Mouse (Mus musculus): ENCODE measurements around the gene Fgfbp1.

Gene Fgfbp1

DNA sequence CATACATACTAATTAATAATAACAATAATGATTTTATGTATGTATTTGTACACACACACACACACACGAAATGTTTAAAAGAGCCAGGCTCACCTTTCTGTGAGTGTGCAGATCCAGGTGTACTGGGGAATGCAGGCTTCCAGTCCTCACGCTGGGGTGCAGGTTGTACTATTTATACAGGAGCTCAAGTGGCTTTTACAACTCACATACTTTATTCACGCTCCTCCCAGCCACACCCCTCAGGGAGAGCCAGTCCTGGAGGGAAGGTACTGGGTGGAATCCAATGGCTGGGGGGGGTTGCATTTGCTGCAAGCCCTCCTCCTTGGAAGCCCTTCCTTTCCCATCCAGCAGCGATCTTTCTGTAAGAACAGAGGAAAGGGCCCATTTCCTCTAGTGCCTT, at the start of gene Fgfbp1:
Gene Fgfbp1 (minus strand): TSS at position 160 of the 400 bp plus-strand sequence.
- WGBS: 66% methylated on average over 4 of the region's 4 CpGs

DNA sequence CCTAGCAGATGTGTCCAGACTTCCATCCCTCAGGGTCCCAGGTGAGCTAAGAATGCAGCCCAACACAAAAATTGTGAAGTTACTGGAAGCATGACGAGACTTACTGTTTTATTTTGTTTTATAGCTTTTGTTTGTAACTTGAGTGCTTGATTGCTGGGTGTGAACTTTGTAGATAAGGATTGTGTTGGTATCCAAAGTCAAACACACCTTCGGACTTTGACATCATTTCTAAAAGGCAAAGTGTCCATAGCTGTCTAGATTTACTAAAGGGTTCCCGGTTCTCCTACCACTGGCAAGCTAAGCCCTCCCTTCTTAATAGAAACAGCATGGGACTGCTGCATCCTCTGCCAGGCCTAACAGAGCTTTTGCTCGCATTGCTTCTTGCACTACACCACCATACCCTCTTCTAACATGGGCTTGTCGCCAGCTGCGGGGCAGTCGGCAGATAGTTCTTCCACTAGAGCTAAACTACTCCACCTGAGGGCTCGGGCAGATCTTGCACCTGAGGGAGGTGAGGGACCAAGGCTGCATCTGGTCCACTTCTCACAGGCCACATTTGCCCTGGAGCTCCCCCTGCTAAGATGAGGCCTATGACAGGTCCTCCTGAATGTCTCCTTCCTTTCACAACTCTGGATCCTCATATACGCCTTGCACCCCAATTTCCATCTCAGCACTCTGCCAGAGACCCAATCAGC, 16.9 kb upstream of the Fgfbp1 start:
- 97% methylated on average over 9 of the region's 9 CpGs for WGBS

DNA sequence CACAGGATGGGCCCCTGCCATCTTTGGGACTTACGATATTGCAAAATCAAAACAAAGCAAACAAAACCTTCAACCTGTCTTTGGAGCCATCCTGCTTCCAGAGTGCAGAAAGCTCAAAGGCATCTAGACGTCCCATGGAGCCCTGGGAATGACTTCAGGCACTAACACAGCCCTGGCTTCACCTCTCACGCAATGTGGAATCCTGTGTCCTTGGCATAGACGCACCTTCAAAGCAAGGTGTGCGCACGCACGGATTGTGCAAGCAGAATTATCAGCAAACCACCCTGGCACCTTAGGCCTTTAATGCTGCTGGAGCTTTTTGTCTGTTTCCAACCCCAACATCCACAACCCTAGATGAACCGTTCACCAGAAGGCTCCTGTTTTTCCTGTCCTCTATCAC, 16.0 kb upstream of the Fgfbp1 start:
- 94% methylated on average over 8 of the region's 8 CpGs for WGBS

DNA sequence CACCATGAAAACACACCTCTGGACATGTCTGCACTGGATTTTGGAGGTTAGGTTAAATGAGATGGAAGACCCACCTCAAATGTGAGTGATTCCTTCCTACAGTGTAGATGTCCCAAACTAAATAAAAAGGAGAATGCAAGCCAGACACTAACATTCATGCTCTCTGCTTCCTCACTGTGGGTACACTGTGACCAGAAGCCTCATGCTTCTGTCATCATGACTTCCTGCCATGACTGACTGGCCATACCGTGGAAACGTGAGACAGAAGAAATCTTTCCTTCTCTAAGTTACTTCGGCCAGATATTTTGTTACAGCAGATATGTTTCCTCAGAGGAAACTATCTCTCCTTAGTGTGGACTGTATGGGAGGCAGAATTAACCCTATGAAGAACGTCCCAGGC, 14.6 kb upstream of the Fgfbp1 start:
- WGBS: 81% methylated on average over 4 of the region's 4 CpGs

DNA sequence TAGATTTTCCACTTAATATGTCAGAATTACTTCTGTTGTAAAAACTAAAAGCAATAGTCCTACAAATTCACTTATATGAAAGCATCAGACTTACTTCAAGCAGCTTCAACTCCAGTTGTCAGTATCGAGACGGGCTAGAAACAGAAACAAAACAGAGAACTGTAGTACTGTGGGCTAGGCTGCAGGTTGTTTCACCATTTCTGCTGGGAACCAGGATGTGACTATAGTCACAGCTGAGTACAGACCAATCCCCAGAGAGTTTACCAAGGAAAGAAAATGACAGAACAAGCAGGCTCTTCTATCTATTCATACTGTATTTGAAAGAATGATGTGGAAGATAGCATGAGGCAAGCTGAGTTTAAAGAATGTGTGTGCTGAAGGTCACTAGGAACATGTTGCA, 13.4 kb upstream of the Fgfbp1 start:
- WGBS: 88% methylated on average over 2 of the region's 2 CpGs

DNA sequence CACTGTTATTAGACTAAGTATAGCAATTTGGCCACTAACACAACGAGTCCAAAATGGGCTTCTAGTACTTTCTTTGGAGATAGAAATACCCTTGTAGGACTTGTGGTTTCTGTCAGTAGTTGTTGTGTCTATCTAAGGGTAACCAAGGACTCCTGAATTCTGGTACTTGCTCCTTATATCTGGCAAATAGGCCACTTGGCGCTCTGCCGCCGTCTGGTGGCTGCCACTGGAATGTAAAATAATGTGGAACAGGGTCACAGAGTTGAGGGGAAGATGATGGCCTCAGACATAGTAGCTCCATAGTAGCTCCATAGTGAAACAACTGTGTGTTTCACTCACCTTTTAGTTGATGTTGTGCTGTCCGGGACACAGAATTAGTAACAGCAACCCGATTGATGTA, 8.7 kb upstream of the Fgfbp1 start:
- WGBS: 56% methylated on average over 6 of the region's 6 CpGs

DNA sequence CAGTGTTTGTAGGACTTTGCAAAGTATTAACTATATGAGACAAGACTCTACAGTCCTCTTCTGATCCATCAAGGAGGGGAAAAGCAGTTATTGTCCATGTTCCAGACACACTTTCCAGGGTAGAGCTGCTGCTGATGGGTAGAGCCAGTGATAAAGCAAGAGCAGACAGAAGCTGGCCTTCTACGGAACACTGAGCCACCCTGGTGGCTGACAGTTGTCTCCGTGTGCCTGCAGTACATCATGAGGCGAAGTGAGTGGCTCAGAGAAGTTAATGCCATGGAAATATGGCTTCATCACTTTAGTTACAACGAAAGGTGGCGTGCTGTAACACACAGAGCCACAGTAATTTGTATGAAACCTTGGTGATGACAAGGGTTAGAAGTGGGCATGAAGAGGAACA, 7.4 kb upstream of the Fgfbp1 start:
- 83% methylated on average over 5 of the region's 5 CpGs for WGBS

DNA sequence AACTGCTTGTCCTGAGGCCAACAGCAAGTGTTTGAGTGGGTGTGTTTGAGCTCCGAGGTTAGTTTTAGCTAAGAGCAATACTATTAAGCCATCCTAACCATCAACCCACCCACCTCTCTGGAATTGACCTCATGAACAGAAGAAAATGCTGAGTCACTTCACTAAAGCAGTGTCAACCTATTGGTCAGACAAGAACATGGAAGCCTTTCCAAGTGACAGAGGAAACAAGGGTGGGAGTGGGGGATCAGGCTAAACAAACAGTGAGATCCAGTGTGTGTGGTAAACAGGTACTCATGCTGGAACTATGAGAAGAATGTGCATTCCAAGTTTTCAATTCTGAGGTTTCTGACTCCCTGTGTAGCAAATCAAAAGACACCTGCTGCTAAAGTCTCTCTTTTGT, 1.3 kb upstream of the Fgfbp1 start:
- 33% methylated on average over 1 of the region's 1 CpGs for WGBS

DNA sequence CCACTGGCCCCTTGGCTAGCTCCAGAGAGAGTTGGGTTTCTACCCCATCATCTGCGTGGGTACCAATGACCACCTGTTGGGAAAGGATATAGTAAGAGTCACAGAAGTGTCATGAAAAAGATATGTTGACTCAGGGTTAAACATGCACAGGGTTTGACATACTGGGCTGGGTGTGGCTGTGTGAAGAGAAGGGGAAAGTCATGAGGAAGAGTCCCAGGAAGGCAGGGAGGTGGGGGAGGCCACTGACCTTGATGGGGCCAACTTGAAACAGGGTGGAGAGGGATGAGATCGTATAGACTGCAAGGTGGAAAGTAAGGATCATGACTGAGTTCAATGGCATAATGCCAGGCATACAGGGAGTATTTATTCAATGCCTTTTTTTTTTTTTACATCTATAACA, 1.2 kb downstream of the Fgfbp1 start:
- 82% methylated on average over 2 of the region's 2 CpGs for WGBS

DNA sequence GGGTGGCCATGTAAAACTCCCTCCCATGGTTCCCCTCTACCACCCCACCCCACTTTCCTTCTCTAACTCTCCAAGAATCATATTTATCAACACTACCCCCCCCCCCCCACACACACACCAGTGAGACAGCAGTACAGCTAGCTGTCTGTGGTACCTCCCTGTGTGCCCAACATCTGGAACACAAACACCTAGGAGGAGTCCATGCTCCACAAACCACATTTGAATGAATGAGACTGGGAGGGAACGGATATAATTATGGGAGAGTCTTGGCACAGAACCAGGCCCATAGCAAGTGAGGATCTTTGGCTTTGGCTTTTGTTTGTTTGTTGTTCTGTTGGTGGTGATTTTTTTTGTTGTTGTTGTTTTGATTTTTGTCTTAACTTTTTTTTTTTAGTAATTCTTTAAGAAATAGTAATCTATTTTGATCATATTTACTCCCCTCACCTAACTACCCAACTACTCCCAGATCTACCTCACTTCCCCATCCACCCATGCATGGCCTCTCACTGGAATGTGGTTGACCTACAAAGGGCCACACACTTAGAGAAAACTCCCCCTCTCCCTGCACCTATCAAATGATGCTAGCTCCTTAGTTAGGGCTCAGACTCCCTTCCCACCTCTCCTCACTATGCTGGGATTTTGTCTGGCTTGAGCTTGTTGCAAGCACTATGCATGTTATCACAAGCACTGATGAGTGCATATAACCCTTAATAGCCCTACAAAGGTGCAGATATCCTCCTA, 4.6 kb downstream of the Fgfbp1 start:
- 74% methylated on average over 1 of the region's 1 CpGs for WGBS

DNA sequence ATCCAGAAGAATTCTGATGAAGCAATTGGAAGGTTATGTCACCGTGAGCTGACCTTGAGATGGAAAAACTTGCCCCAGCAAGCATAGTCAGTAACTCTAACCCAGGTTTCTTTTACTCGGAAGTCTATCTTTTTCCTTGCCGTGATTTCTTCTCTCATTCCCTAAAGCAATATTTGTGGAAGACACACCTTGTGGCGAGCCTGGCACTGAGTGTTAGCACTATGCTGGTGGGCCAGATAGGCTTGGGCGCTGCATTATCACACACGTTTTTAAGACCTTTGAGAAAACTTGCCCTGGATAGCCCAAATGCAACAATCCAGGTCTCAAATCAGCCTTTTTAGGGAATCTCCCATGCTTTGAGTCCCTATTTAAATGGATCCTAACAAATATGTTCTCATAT, 7.4 kb downstream of the Fgfbp1 start:
- 93% methylated on average over 6 of the region's 6 CpGs for WGBS

DNA sequence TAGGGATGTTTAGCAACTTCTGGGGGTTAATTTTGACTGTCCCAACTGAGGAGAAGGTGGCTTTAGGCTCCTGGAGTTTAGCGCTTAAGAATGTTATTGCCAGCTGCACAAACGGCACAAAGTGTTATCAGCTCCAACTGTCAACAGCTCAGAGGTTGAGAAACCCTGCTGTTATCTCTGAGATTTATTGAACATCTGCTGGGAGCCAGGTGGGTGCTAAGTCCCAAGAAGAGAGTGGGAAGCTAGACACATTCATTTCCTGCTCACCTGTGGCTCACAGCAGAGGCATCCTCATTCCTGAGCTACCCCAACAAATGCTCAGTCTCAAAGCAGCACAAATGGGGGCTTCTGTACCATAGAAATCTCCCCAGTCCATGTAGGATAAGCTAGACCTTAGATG, 10.4 kb downstream of the Fgfbp1 start:
- 77% methylated on average over 2 of the region's 2 CpGs for WGBS

DNA sequence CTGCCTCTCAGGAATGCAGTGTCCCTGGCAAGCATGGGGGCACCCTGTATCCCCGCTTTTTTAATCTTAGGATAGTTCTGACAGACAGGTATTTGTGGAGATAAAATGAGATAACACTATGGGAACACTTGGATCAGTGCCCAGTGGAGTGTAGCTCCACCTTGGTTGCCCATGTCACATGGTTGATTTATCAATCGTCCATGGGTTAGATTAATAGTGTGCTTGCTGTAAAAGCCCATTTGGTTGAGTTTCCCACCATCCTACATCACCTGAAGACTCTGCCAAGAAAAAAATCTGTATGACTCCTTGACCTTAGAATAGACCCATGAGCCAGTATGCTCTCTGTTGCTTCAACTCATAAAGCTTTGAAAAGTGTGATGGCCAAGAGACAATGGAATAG, 11.0 kb downstream of the Fgfbp1 start:
- 88% methylated on average over 2 of the region's 2 CpGs for WGBS

DNA sequence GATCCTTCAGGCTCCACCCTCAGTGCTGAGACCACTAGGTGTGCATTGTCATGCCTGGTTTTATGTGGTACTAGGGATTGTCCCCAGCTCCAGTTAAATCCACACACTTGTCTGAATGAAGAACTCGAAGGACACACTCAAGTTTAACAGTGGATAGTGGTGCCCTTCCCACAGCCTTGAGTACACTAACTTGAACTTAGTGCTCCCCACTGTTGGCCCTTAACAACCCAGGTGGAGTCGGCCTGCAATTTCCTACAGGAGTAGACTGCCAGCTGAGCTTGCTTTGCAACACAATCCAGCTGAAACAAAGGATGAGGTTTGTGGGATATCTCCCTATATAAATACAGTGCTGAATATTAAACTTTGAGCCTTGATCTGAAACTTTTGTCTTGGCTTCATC, 12.9 kb downstream of the Fgfbp1 start:
- 71% methylated on average over 2 of the region's 2 CpGs for WGBS

DNA sequence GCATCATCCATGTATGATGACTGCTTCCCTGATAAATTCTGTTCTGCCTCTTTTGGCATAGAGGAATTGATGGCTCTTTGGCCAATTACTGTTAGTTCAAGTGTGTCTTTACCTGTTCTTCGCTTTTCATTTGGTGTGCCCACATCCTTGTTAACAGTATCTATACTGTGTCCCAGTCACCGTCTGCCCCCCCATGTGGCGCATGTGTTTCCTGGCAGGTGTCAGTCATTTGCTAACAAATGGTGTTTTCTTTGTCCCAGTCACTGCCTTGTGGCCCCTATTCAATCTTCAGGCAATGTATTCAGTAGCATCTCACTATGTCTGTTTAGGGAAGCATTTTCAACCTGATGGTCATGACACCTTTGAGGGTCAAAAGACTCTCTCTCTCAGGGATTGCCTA, 20.5 kb downstream of the Fgfbp1 start:
- WGBS: 95% methylated on average over 3 of the region's 3 CpGs

DNA sequence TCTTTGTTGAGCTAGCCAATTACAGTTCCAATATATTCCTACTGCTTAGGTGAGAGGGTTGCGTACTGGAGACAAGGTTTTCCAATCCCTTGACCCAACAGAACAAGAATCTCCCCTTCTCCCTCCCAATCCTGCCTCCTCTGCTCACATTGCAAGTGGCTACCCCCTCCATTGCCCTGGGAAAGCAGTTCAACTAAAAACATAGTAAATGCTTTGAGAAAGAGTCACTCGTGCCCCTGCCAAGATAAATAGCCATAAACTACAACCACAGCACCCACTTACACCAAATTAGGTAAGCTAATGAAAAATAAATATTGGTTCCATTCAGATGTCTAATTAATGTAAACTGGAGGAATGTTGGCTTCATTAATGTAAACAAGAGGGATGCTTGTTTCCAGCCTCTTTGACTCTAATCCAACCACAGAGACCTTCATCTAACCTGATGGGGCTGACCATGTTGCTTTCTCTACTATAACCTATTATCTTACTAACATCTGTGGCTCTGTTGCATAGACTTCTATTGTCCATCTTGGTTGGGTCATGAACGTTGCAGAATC, 21.6 kb downstream of the Fgfbp1 start:
- 78% methylated on average over 3 of the region's 3 CpGs for WGBS

DNA sequence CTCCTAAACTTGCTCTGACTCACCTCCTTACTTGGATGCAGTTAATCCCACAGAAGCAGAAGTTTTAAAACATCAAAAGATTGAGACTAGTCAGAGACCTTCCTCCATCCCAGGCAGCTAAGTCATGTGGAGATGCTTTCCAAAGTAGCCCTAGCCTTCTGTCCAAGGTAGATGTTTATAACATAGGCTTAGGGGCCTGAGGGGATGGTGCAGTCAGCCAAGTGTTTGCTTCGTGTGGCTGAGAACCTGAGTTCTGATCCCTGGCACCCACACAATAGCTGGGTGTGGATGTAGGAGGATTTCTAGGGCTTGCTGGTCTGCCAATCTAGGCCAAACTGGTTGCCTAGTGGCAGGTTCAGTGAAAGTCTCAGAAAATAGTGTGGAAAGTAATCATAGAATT, 28.3 kb downstream of the Fgfbp1 start:
- 58% methylated on average over 1 of the region's 1 CpGs for WGBS

DNA sequence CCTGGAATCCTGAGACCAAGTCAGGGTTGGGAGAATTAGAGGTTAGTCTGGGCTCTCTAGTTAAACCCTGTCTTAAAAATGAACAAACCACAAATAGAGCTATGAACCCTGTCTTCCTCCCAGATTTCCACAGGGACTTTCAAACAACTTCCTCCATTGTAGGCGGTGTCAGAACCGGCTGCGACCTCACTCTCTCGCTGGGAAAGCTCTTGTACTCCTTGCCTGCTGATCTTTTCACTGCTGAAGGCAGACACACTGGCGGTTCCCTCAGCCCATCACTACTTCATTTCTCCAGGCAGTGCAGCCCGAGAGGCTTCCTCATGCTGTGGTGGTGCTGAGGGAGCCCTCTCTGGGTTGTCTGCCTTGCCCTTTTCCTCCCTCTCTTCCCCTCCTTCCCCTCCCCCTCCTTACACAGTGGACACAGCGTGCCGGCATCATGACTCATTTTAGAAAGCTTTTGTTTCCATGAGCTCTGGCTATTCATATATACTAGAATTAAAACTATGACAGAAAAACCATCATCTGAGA, 32.8 kb downstream of the Fgfbp1 start:
- 13% methylated on average over 8 of the region's 8 CpGs for WGBS

DNA sequence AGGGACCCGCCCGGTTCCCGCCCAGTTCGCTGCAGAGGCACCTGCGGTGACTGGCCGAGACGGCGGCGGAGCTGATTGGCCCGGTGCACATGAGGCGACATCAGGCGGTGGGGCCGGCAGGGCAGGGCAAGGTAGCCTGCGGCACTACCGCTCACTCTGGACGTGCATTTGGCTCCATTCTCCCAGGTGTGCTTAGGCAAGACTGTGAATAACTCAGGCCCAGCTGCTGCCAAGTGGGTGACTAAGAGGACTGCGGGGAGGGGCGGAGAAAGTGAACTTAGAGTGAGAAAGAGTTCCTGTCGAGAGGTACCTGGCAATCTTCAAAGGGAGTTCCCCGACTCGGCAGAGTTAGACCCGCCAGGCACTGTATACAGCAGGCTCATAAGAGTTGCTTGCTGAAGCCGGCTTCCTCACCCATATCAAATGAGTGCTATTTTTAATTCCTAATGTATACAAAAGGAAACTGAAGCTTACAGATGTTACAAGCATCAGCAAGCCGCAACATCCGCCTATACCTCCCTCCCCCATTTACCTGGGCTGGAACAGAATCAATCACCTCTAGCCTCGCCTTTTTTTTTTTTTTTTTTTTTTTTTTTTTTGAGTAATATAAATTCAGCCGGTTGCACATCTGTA, 33.4 kb downstream of the Fgfbp1 start:
- 7% methylated on average over 27 of the region's 27 CpGs for WGBS

DNA sequence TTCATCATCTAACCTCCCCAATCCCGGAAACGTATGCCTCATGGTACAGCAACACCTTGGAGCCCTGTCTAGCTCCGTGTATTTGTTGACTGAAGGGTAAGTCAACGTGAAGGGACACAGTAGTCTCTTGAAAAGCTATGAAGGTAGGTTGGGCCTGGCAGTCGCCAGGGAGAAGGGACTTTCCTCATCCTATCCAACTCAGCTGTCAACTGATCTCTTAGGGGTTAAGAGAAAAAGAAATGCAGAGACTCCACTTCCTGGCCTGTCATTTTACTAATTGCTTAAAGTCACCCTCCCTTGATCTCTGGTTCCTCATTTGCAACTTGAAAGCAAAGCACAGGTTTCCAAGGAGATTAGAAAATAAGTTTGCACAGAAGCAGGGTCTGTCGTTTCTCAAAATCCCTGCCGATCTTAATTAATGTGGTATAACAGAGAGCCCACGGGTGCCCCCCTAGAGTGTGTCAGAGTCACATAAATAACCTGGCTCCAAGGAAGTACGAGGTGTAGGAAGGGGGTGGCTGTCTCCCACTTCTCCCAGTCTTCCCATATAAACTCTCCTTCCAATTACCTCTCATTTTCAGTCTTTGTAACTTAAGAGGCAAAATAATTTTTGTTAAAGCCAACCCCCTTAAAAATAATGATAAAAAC, 34.1 kb downstream of the Fgfbp1 start:
- WGBS: 57% methylated on average over 9 of the region's 9 CpGs

DNA sequence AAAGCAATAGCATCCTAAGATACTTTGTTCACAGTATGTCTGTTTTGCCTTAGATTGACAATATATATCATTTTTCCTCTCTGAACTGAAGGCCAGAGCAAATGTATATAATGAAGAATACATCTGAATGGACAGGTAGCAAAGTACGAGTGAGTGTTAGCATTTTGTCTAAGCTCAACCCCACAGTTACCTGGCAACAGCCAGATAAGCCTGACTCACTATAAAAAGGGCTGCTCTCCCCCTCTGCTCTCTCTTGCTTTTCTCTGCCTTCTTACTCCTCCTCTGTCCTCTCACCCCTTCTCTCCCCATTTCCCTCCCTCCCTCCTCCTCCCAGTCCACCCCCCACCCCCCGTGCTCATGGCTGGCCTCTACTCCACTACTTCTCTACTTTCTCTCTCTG, 48.3 kb downstream of the Fgfbp1 start:
- WGBS: 49% methylated on average over 2 of the region's 2 CpGs
